Mouse (Mus musculus) intestine, embryonic 14.5 days (tissue): ENCODE results near the gene Fgf18. TPM values are rescaled to one million over a fixed set of nuclear protein-coding genes. Genes with fewer than 3 reads are reported as not detected.

Source experiments
- ATAC-seq: fragments of 200-750 bp; cut with Nextera tagmentation; replicated peaks from 2 replicates; pipeline ENCODE4 v1.8.0; 2017; ENCODE audit warnings: low read depth, moderate number of reproducible peaks, moderate TSS enrichment, moderate library complexity; ENCODE audit not compliant: low FRiP score, low TSS enrichment
- DNase-seq: peaks from one replicate; pipeline ENCODE4 v3.0.0-alpha.2; 2018; ENCODE audit warnings: low spot score
- H3K27ac ChIP-seq: fragments of 300-500 bp; sonication (generic); 2 replicates; pipeline ENCODE4 v1.5.1; 2014; ENCODE audit warnings: low read depth, mild to moderate bottlenecking, control low read depth
- H3K27me3 ChIP-seq: fragments of 300-500 bp; sonication (generic); replicated peaks from 2 replicates; pipeline ENCODE4 v1.6.1; 2014; ENCODE audit warnings: low read length, control low read depth; ENCODE audit not compliant: control insufficient read depth, insufficient read depth
- H3K36me3 ChIP-seq: fragments of 300-500 bp; sonication (generic); 2 replicates; pipeline ENCODE4 v1.6.1; 2014; ENCODE audit warnings: low read length, control low read depth; ENCODE audit not compliant: control insufficient read depth, insufficient read depth
- H3K4me1 ChIP-seq: fragments of 300-500 bp; sonication (generic); replicated peaks from 2 replicates; pipeline ENCODE4 v1.6.1; 2014; ENCODE audit warnings: low read length, control low read depth, mixed read lengths; ENCODE audit not compliant: control insufficient read depth, insufficient read depth
- H3K4me2 ChIP-seq: fragments of 300-500 bp; sonication (generic); 2 replicates; pipeline ENCODE4 v1.6.1; 2014; ENCODE audit warnings: low read length
- H3K4me3 ChIP-seq: fragments of 300-500 bp; sonication (generic); 2 replicates; pipeline ENCODE4 v1.5.1; 2014; ENCODE audit warnings: low read depth, low read length, control low read depth, mixed read lengths
- H3K9ac ChIP-seq: fragments of 300-500 bp; sonication (generic); 2 replicates; pipeline ENCODE4 v1.6.1; 2014; ENCODE audit warnings: mild to moderate bottlenecking, low read length
- H3K9me3 ChIP-seq: fragments of 300-500 bp; sonication (generic); 2 replicates; pipeline ENCODE4 v1.6.1; 2016; ENCODE audit warnings: low read length, control low read depth; ENCODE audit not compliant: control insufficient read depth
- WGBS: fragments of 180-500 bp; shearing (Covaris S2); extraction: QIAGEN DNeasy Blood & Tissue Kit; methylation state at CpG from one replicate; pipeline ENCODE4 v1.1.7; 2014; 5-methylcytosine and 5-hydroxymethylcytosine counted together
- polyA plus RNA-seq: library from polyadenylated mRNA; unstranded; fragments of >200 nt; fragmentation: Nextera tagmentation; extraction: Ambion mirVana; gene quantifications from 2 replicates; pipeline ENCODE4 v1.2.1, GENCODE M21; 2014

Fgf18 gene
- polyA plus RNA-seq, 1 experiment from 2014 or later: 2.1 TPM

- WGBS: 93% methylated on average over 3 of the region's 3 CpGs
Measured at GRCm38 (mm10) chr11:33154459-33154858, 7.3 kb upstream of the Fgf18 start.

GRCm38 (mm10) chr11:33152997-33153396, 5.8 kb upstream of the Fgf18 start:
- peaks cover 86% of the 10 kb centered on the region for H3K36me3 ChIP-seq

More at GRCm38 (mm10) chr11:33154459-33154858, 7.3 kb upstream of the Fgf18 start:
- H3K4me2 ChIP-seq: no peak overlapping the region
- no peak overlapping the region for H3K4me3 ChIP-seq
- no peak for ATAC-seq
- H3K4me1 ChIP-seq: no peaks in the 10 kb centered on the region
- no peak for DNase-seq
- H3K27ac ChIP-seq: no peak overlapping the region
- no peaks in the 10 kb centered on the region for H3K9me3 ChIP-seq
- H3K36me3 ChIP-seq: peaks cover 96% of the 10 kb centered on the region
- no peaks in the 10 kb centered on the region for H3K27me3 ChIP-seq
- no peak overlapping the region for H3K9ac ChIP-seq

GRCm38 (mm10) chr11:33151780-33152145, 4.6 kb upstream of the Fgf18 start:
- ATAC-seq (no peak), DNase-seq (no peak)
- Histone ChIP-seq H3K4me3 (no peak overlapping the region), H3K4me1 (peaks cover 4% of the 10 kb centered on the region), H3K27me3 (peaks cover 7% of the 10 kb centered on the region), H3K9me3 (no peaks in the 10 kb centered on the region), H3K36me3 (peaks cover 73% of the 10 kb centered on the region), H3K27ac (no peak overlapping the region), H3K4me2 (no peak overlapping the region), H3K9ac (no peak overlapping the region)
- WGBS: 83% methylated on average over 4 of the region's 4 CpGs

More at GRCm38 (mm10) chr11:33152997-33153396, 5.8 kb upstream of the Fgf18 start:
- H3K9ac ChIP-seq: no peak overlapping the region
- ATAC-seq (no peak), DNase-seq (no peak)
- H3K4me3 ChIP-seq: no peak overlapping the region
- 90% methylated on average over 1 of the region's 1 CpGs for WGBS
- H3K9me3 ChIP-seq: no peaks in the 10 kb centered on the region
- no peak overlapping the region for H3K4me2 ChIP-seq
- H3K27me3 ChIP-seq: no peaks in the 10 kb centered on the region
- no peak overlapping the region for H3K27ac ChIP-seq
- no peaks in the 10 kb centered on the region for H3K4me1 ChIP-seq

- Histone ChIP-seq H3K27me3 (peaks cover 10% of the 10 kb centered on the region), H3K9ac (no peak overlapping the region), H3K9me3 (no peaks in the 10 kb centered on the region), H3K36me3 (peaks cover 68% of the 10 kb centered on the region), H3K4me2 (no peak overlapping the region), H3K4me3 (no peak overlapping the region), H3K4me1 (peaks cover 7% of the 10 kb centered on the region), H3K27ac (no peak overlapping the region)
- 79% methylated on average over 3 of the region's 3 CpGs for WGBS
- no peak for DNase-seq
- ATAC-seq: no peak
Measured at GRCm38 (mm10) chr11:33151128-33151779, 4.1 kb upstream of the Fgf18 start.

- H3K4me3 ChIP-seq: no peak overlapping the region
- H3K4me1 ChIP-seq: peaks cover 13% of the 10 kb centered on the region
- H3K4me2 ChIP-seq: no peak overlapping the region
- H3K36me3 ChIP-seq: peaks cover 60% of the 10 kb centered on the region
- H3K27ac ChIP-seq: no peak overlapping the region
- no peak for ATAC-seq
- DNase-seq: no peak
- no peaks in the 10 kb centered on the region for H3K9me3 ChIP-seq
- H3K9ac ChIP-seq: no peak overlapping the region
- H3K27me3 ChIP-seq: peaks cover 13% of the 10 kb centered on the region
Measured at GRCm38 (mm10) chr11:33150364-33150763, 3.2 kb upstream of the Fgf18 start.

GRCm38 (mm10) chr11:33149453-33149852, 2.3 kb upstream of the Fgf18 start:
- DNase-seq (no peak), ATAC-seq (no peak)
- Histone ChIP-seq H3K27ac (no peak overlapping the region), H3K27me3 (peaks cover 22% of the 10 kb centered on the region), H3K9ac (no peak overlapping the region), H3K9me3 (no peaks in the 10 kb centered on the region), H3K36me3 (peaks cover 51% of the 10 kb centered on the region), H3K4me3 (no peak overlapping the region), H3K4me1 (peaks cover 16% of the 10 kb centered on the region), H3K4me2 (no peak overlapping the region)

- Histone ChIP-seq H3K4me3 (no peak overlapping the region), H3K4me2 (no peak overlapping the region), H3K27ac (no peak overlapping the region), H3K4me1 (peaks cover 16% of the 10 kb centered on the region), H3K9me3 (no peaks in the 10 kb centered on the region), H3K9ac (no peak overlapping the region), H3K27me3 (peaks cover 26% of the 10 kb centered on the region), H3K36me3 (peaks cover 47% of the 10 kb centered on the region)
- 18% methylated on average over 3 of the region's 3 CpGs for WGBS
- no peak for ATAC-seq
- DNase-seq: no peak
Measured at GRCm38 (mm10) chr11:33149088-33149436, 1.9 kb upstream of the Fgf18 start.

- ATAC-seq (peak; percentile 70), DNase-seq (no peak)
- 4% methylated on average over 23 of the region's 23 CpGs for WGBS
- H3K36me3 ChIP-seq: peaks cover 42% of the 10 kb centered on the region
- H3K4me3 ChIP-seq: peak overlapping the region; percentile 51
- peaks cover 16% of the 10 kb centered on the region for H3K4me1 ChIP-seq
- 0 out of 2 replicates have a peak overlapping the region, but pooled peaks have one; percentile 10 for H3K9ac ChIP-seq
- H3K9me3 ChIP-seq: no peaks in the 10 kb centered on the region
- H3K27ac ChIP-seq: no peak overlapping the region
- H3K4me2 ChIP-seq: peak overlapping the region; percentile 84
- peaks cover 28% of the 10 kb centered on the region for H3K27me3 ChIP-seq
Measured at GRCm38 (mm10) chr11:33148338-33149087, 1.3 kb upstream of the Fgf18 start.
